Mouse (Mus musculus): ENCODE data around the gene Bmi1. TPM values are rescaled to one million over a fixed set of nuclear protein-coding genes. Genes with fewer than 3 reads are reported as not detected.
A peak's percentile ranks its signal among the peaks of the same experiment; 100 is the strongest.

The Bmi1 gene
- polyA plus RNA-seq, 1 experiment from 2014 or later, result 47.5 TPM

DNA sequence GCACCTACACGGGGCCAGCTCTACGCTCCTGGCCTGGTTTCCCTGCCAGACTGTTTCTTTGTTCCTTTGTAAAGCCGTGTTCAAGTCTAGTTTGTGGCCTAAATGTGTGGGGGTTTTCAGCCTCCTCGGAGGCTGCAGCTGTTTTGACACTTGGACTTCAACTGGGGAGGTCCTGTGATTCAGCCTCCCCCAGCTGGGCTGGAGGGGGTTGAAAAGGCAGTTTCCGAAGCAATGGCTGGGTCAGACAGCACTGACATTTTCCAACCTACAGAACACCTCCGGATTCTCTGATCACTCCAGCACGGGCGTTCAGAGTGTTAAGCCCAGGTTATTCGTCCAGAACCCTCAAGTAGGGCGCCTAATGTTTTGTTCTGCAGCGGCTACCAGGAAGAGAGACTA, 4.1 kb upstream of the Bmi1 start:
- Histone ChIP-seq H3K27me3 (ENCODE audit: control insufficient read depth, insufficient read depth, low read length) (peaks cover 9% of the 10 kb centered on the region; the same call in 1 of the 2 replicates), H3K4me3 (ENCODE audit: low read depth, low read length) (peak overlapping the region; percentile 75), H3K27ac (ENCODE audit: low read depth, low read length) (peak overlapping the region; percentile 98), H3K36me3 (ENCODE audit: control insufficient read depth, insufficient read depth, low read length) (no peaks in the 10 kb centered on the region), H3K9me3 (ENCODE audit: control insufficient read depth, low read length) (no peaks in the 10 kb centered on the region), H3K4me2 (ENCODE audit: low read depth, low read length, severe bottlenecking) (peak overlapping the region; percentile 79), H3K4me1 (replicated peaks; ENCODE audit: control insufficient read depth, insufficient read depth, low read length) (peaks cover 3% of the 10 kb centered on the region; the same call in 1 of the 2 replicates), H3K9ac (ENCODE audit: low read length) (peak overlapping the region; percentile 98)
- DNase-seq (ENCODE audit: low spot score), result no peak
- under 1% methylated on average over 11 of the region's 11 CpGs for WGBS
- ATAC-seq (replicated peaks; ENCODE audit: low FRiP score), result no peak

DNA sequence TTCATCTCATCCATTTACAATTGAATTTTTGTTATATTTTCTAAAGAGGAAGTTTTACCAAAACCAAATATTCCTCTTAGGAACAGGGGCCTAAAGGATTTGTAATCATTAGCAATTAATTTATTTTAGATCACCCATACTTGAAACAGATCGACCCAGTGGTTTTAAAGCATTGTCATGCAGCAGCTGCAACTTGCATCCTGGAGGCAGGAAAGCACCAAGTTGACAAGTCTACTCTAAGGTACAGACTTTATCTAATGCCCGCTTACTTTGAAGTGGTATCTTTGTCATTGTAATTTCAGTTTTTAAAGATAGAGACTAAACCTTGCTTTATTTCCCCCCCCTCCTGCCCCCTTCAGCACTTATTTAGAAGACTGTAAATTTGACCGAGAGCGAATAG, 3.1 kb upstream of the Bmi1 start:
- peaks cover 11% of the 10 kb centered on the region; the same call in 1 of the 2 replicates for H3K27me3 ChIP-seq (ENCODE audit: control insufficient read depth, insufficient read depth, low read length)
- no peak overlapping the region; the same call in 1 of the 2 replicates for H3K4me2 ChIP-seq (ENCODE audit: low read depth, low read length, severe bottlenecking)
- no peak for ATAC-seq (replicated peaks; ENCODE audit: low FRiP score)
- no peak overlapping the region for H3K9ac ChIP-seq (ENCODE audit: low read length)
- no peaks in the 10 kb centered on the region for H3K9me3 ChIP-seq (ENCODE audit: control insufficient read depth, low read length)
- no peaks in the 10 kb centered on the region for H3K36me3 ChIP-seq (ENCODE audit: control insufficient read depth, insufficient read depth, low read length)
- H3K4me1 ChIP-seq (replicated peaks; ENCODE audit: control insufficient read depth, insufficient read depth, low read length), result peaks cover 7% of the 10 kb centered on the region; the same call in 1 of the 2 replicates
- no peak overlapping the region for H3K4me3 ChIP-seq (ENCODE audit: low read depth, low read length)
- no peak for DNase-seq (ENCODE audit: low spot score)
- no peak overlapping the region for H3K27ac ChIP-seq (ENCODE audit: low read depth, low read length)
- WGBS, result 10% methylated on average over 4 of the region's 4 CpGs

DNA sequence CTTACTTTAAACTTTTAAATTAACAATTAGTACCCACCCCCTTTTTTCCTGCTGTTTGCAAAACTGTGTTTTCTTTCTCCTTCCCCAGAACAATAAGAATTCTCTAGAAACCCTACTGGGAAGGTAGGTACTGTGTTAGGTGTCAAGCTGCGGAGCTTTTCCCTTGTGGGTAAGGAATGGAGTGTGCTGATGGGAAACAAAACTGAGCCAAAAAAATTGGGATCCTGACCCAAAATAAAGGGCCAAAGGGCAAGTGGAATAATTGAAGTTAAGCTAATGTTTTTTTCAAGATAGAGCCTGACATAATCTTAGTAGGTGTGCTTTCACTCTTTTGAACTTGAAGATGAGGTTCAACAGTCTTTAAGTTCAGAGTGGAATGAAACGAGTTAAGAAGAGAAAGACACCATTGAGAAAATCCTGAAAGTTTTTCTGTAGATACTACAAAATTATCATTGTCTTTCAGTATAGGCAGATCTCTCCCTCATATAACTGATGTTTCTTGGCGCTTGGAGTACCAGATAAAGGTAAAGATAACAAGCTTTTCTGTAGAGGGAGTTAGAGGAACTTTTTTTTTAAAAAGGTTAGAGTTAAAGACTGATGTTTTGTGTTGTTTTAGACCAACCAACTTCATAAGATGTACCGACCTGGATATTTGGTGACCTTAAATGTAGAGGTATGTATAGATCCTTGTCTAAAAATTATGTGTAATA, 2.5 kb upstream of the Bmi1 start:
- no peak for ATAC-seq (replicated peaks; ENCODE audit: low FRiP score)

DNA sequence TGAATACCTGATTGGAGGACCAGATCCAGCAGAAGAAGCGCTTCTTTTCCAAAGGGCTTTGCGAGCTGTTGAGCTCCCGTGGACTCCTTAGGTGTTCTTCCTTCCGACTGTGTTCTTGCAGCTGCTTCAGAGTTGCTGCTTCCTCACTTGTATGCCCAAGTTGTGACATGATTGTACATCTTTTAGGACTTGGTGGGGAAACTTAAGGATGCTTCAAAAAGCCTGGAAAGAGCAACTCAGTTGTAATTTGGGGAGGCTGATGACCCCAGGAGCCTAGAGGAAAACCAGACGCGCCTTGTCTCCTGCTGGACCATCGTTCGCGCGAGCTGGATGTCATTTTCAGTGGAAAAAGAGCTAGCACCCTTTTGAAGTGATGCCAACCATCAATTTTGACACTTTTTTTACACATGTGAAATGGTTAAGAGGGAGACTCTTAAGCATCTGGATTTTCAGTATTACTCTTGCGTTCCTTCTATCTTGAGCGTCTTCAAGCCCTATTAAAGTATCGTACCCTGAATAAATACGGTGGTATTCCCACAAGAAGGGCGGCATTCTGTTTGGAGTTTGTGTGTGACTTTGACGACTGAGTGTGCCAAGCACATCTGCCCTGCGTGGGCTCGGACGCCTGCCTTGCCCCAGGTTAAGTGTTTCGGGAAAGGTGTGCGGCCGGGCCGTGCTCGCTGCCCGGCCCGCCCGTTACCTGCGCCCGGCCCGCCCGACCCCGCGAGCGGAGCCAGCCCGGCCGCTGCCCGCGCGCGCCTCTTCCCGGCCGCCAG, 949 bp upstream of the Bmi1 start:
- peaks cover 16% of the 10 kb centered on the region; the same call in 1 of the 2 replicates for H3K4me1 ChIP-seq (replicated peaks; ENCODE audit: control insufficient read depth, insufficient read depth, low read length)
- 1% methylated on average over 42 of the region's 42 CpGs for WGBS
- H3K27ac ChIP-seq (ENCODE audit: low read depth, low read length), result peak overlapping the region; percentile 41; the same call in 1 of the 2 replicates
- no peaks in the 10 kb centered on the region for H3K9me3 ChIP-seq (ENCODE audit: control insufficient read depth, low read length)
- peaks cover 24% of the 10 kb centered on the region for H3K27me3 ChIP-seq (ENCODE audit: control insufficient read depth, insufficient read depth, low read length)
- peak overlapping the region; percentile 84 for H3K4me3 ChIP-seq (ENCODE audit: low read depth, low read length)
- no peaks in the 10 kb centered on the region for H3K36me3 ChIP-seq (ENCODE audit: control insufficient read depth, insufficient read depth, low read length)
- peak overlapping the region; percentile 83 for H3K4me2 ChIP-seq (ENCODE audit: low read depth, low read length, severe bottlenecking)
- H3K9ac ChIP-seq (ENCODE audit: low read length), result peak overlapping the region; percentile 65
- DNase-seq (ENCODE audit: low spot score), result no peak
- no peak for ATAC-seq (replicated peaks; ENCODE audit: low FRiP score)

More for the DNA sequence above, 2.5 kb upstream of the Bmi1 start:
- H3K9ac ChIP-seq (ENCODE audit: low read length), result no peak overlapping the region
- DNase-seq (ENCODE audit: low spot score), result no peak
- no peaks in the 10 kb centered on the region for H3K9me3 ChIP-seq (ENCODE audit: control insufficient read depth, low read length)
- no peak overlapping the region for H3K4me3 ChIP-seq (ENCODE audit: low read depth, low read length)
- no peak overlapping the region for H3K27ac ChIP-seq (ENCODE audit: low read depth, low read length)
- H3K4me2 ChIP-seq (ENCODE audit: low read depth, low read length, severe bottlenecking), result no peak overlapping the region; the same call in 1 of the 2 replicates
- peaks cover 7% of the 10 kb centered on the region; the same call in 1 of the 2 replicates for H3K4me1 ChIP-seq (replicated peaks; ENCODE audit: control insufficient read depth, insufficient read depth, low read length)
- 16% methylated on average over 4 of the region's 4 CpGs for WGBS
- peaks cover 14% of the 10 kb centered on the region; the same call in 1 of the 2 replicates for H3K27me3 ChIP-seq (ENCODE audit: control insufficient read depth, insufficient read depth, low read length)
- H3K36me3 ChIP-seq (ENCODE audit: control insufficient read depth, insufficient read depth, low read length), result no peaks in the 10 kb centered on the region

DNA sequence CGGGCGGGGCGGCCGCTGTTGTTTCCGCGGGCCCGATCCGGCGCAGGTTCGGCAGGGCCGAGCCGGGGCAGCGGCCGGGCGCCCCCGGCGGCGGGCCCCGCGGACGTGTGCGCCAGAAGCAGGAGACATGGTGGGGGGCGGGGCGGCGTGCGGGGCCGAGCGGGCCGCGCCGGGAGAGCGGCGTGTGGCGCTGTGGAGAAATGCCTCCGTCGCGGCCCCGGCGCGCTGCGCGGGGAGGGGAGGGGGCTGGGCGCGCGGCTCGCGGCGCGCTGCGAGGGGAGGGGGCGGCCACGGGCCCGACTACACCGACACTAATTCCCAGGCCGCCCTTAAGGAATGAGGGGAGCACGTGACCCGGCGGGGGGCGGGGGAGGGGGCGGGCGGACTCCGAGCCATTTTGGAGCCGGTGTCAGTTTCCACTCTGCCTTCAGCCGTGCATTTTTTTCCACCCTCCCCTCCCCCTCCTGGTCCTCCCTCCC, 322 bp upstream of the Bmi1 start:
- WGBS, result 0% methylated on average over 16 of the region's 64 CpGs
- H3K4me2 ChIP-seq (ENCODE audit: low read depth, low read length, severe bottlenecking), result peak overlapping the region; percentile 83
- ATAC-seq (replicated peaks; ENCODE audit: low FRiP score) (peak; percentile 89), DNase-seq (ENCODE audit: low spot score) (peak; percentile 98)
- peaks cover 24% of the 10 kb centered on the region for H3K27me3 ChIP-seq (ENCODE audit: control insufficient read depth, insufficient read depth, low read length)
- H3K9me3 ChIP-seq (ENCODE audit: control insufficient read depth, low read length), result no peaks in the 10 kb centered on the region
- peak overlapping the region; percentile 94 for H3K9ac ChIP-seq (ENCODE audit: low read length)
- peak overlapping the region; percentile 96 for H3K27ac ChIP-seq (ENCODE audit: low read depth, low read length)
- peaks cover 15% of the 10 kb centered on the region; the same call in 1 of the 2 replicates for H3K4me1 ChIP-seq (replicated peaks; ENCODE audit: control insufficient read depth, insufficient read depth, low read length)
- H3K4me3 ChIP-seq (ENCODE audit: low read depth, low read length), result peak overlapping the region; percentile 84
- H3K36me3 ChIP-seq (ENCODE audit: control insufficient read depth, insufficient read depth, low read length), result no peaks in the 10 kb centered on the region

- Histone ChIP-seq H3K9ac (ENCODE audit: low read length) (peak overlapping the region; percentile 94), H3K36me3 (ENCODE audit: control insufficient read depth, insufficient read depth, low read length) (no peaks in the 10 kb centered on the region), H3K27ac (ENCODE audit: low read depth, low read length) (no peak overlapping the region), H3K4me2 (ENCODE audit: low read depth, low read length, severe bottlenecking) (peak overlapping the region; percentile 83), H3K4me1 (replicated peaks; ENCODE audit: control insufficient read depth, insufficient read depth, low read length) (peaks cover 15% of the 10 kb centered on the region; the same call in 1 of the 2 replicates), H3K27me3 (ENCODE audit: control insufficient read depth, insufficient read depth, low read length) (peaks cover 32% of the 10 kb centered on the region), H3K9me3 (ENCODE audit: control insufficient read depth, low read length) (no peaks in the 10 kb centered on the region), H3K4me3 (ENCODE audit: low read depth, low read length) (peak overlapping the region; percentile 84)
- DNase-seq (ENCODE audit: low spot score) (peak; percentile 85), ATAC-seq (replicated peaks; ENCODE audit: low FRiP score) (no peak; the same call in 1 of the 2 replicates)
- WGBS, result under 1% methylated on average over 49 of the region's 55 CpGs
These were observed 1.0 kb downstream of the Bmi1 start for GRCm38 (mm10) chr2:18677631-18678471.

- 2% methylated on average over 2 of the region's 2 CpGs for WGBS
These were observed 2.9 kb downstream of the Bmi1 start for GRCm38 (mm10) chr2:18679701-18680100.

DNA sequence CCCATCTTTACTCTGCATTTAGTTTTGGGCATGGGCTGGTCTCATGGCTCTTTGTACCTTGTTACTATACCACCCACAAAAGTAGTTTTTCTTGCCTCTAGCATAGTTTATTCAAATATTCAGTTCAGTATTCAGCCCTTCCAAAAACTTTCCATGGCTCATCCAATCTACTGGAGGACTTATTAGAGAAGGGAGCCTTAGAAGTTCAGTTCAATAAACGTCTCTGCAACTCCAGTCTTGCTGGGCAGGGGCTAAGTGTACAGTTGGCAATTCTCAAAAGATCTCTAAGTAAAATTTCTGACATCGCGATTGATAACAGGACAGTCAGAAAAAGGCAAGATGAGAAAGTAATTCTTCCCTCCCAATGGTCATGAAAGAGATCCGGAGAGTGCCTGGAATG, 3.7 kb downstream of the Bmi1 start:
- Histone ChIP-seq H3K4me3 (ENCODE audit: low read depth, low read length) (peak overlapping the region; percentile 19), H3K27me3 (ENCODE audit: control insufficient read depth, insufficient read depth, low read length) (peaks cover 34% of the 10 kb centered on the region), H3K4me1 (replicated peaks; ENCODE audit: control insufficient read depth, insufficient read depth, low read length) (peaks cover 15% of the 10 kb centered on the region; the same call in 1 of the 2 replicates), H3K4me2 (ENCODE audit: low read depth, low read length, severe bottlenecking) (peak overlapping the region; percentile 44), H3K27ac (ENCODE audit: low read depth, low read length) (no peak overlapping the region), H3K9ac (ENCODE audit: low read length) (no peak overlapping the region; the same call in 1 of the 2 replicates), H3K9me3 (ENCODE audit: control insufficient read depth, low read length) (no peaks in the 10 kb centered on the region), H3K36me3 (ENCODE audit: control insufficient read depth, insufficient read depth, low read length) (no peaks in the 10 kb centered on the region)
- WGBS, result 1% methylated on average over 4 of the region's 4 CpGs
- DNase-seq (ENCODE audit: low spot score), result no peak
- ATAC-seq (replicated peaks; ENCODE audit: low FRiP score), result no peak

More at GRCm38 (mm10) chr2:18679701-18680100, 2.9 kb downstream of the Bmi1 start:
- H3K36me3 ChIP-seq (ENCODE audit: control insufficient read depth, insufficient read depth, low read length), result no peaks in the 10 kb centered on the region
- H3K4me3 ChIP-seq (ENCODE audit: low read depth, low read length), result no peak overlapping the region; the same call in 1 of the 2 replicates
- DNase-seq (ENCODE audit: low spot score) (no peak), ATAC-seq (replicated peaks; ENCODE audit: low FRiP score) (no peak)
- H3K27me3 ChIP-seq (ENCODE audit: control insufficient read depth, insufficient read depth, low read length), result peaks cover 34% of the 10 kb centered on the region
- no peak overlapping the region for H3K4me2 ChIP-seq (ENCODE audit: low read depth, low read length, severe bottlenecking)
- H3K9me3 ChIP-seq (ENCODE audit: control insufficient read depth, low read length), result no peaks in the 10 kb centered on the region
- peaks cover 15% of the 10 kb centered on the region; the same call in 1 of the 2 replicates for H3K4me1 ChIP-seq (replicated peaks; ENCODE audit: control insufficient read depth, insufficient read depth, low read length)
- H3K9ac ChIP-seq (ENCODE audit: low read length), result no peak overlapping the region
- no peak overlapping the region for H3K27ac ChIP-seq (ENCODE audit: low read depth, low read length)
